Mouse (Mus musculus) forebrain, embryonic 11.5 days (tissue): ENCODE results near the gene Tmem176a. TPM values are rescaled to one million over a fixed set of nuclear protein-coding genes. Genes with fewer than 3 reads are reported as not detected.
"Not testable (repeated sequence)": the region's sequence is repeated elsewhere in the genome, so short reads cannot be mapped to it uniquely, and the experiment has no call there.

ENCODE experiments used
- ATAC-seq: fragments of 200-750 bp; cut with Nextera tagmentation; replicated peaks from 2 replicates; pipeline ENCODE4 v1.8.0; 2017; ENCODE audit warnings: moderate TSS enrichment; ENCODE audit not compliant: low FRiP score
- DNase-seq: peaks from one replicate; pipeline ENCODE4 v3.0.0-alpha.2; 2017; ENCODE audit warnings: low spot score
- H3K27ac ChIP-seq: fragments of 300-500 bp; sonication (generic); 2 replicates; pipeline ENCODE4 v1.5.1; 2014; ENCODE audit warnings: low read depth, low read length
- H3K27me3 ChIP-seq: fragments of 300-500 bp; sonication (generic); 2 replicates; pipeline ENCODE4 v1.6.1; 2014; ENCODE audit warnings: mild to moderate bottlenecking, low read length, mixed read lengths; ENCODE audit not compliant: control insufficient read depth, insufficient read depth
- H3K36me3 ChIP-seq: fragments of 300-500 bp; sonication (generic); 2 replicates; pipeline ENCODE4 v1.6.1; 2014; ENCODE audit warnings: mild to moderate bottlenecking, low read length, moderate library complexity, mixed read lengths; ENCODE audit not compliant: control insufficient read depth, insufficient read depth
- H3K4me1 ChIP-seq: fragments of 300-500 bp; sonication (generic); replicated peaks from 2 replicates; pipeline ENCODE4 v1.6.1; 2014; ENCODE audit warnings: low read length, mixed read lengths; ENCODE audit not compliant: control insufficient read depth, insufficient read depth
- H3K4me2 ChIP-seq: fragments of 300-500 bp; sonication (generic); 2 replicates; pipeline ENCODE4 v1.6.1; 2014; ENCODE audit warnings: low read depth, mild to moderate bottlenecking, low read length, moderate library complexity, mixed read lengths; ENCODE audit not compliant: severe bottlenecking
- H3K4me3 ChIP-seq: fragments of 300-500 bp; sonication (generic); 2 replicates; pipeline ENCODE4 v1.5.1; 2014; ENCODE audit warnings: low read depth, low read length
- H3K9ac ChIP-seq: fragments of 300-500 bp; sonication (generic); 2 replicates; pipeline ENCODE4 v1.6.1; 2014; ENCODE audit warnings: low read length
- H3K9me3 ChIP-seq: fragments of 300-500 bp; sonication (generic); 2 replicates; pipeline ENCODE4 v1.6.1; 2016; ENCODE audit warnings: low read length, mixed read lengths; ENCODE audit not compliant: control insufficient read depth
- WGBS: fragments of 180-500 bp; shearing (Covaris S2); extraction: QIAGEN DNeasy Blood & Tissue Kit; methylation state at CpG from one replicate; pipeline ENCODE4 v1.1.7; 2014; 5-methylcytosine and 5-hydroxymethylcytosine counted together
- polyA plus RNA-seq: library from polyadenylated mRNA; unstranded; fragments of >200 nt; fragmentation: Nextera tagmentation; extraction: Ambion mirVana; gene quantifications from 2 replicates; pipeline ENCODE4 v1.2.1, GENCODE M21; 2014

The Tmem176a gene
- polyA plus RNA-seq, 1 experiment from 2014 or later: 18.2 TPM

- not testable (repeated sequence) for H3K4me2 ChIP-seq, H3K27ac ChIP-seq, ATAC-seq, H3K9me3 ChIP-seq, H3K36me3 ChIP-seq, H3K4me3 ChIP-seq, DNase-seq, H3K9ac ChIP-seq, H3K4me1 ChIP-seq, H3K27me3 ChIP-seq
- WGBS: 89% methylated on average over 7 of the region's 7 CpGs
Observed at GRCm38 (mm10) chr6:48821991-48822785, 18.5 kb upstream of the Tmem176a start.

GRCm38 (mm10) chr6:48825016-48825415, 15.7 kb upstream of the Tmem176a start:
- no peaks in the 10 kb centered on the region for H3K9me3 ChIP-seq
- H3K27me3 ChIP-seq: no peaks in the 10 kb centered on the region
- H3K36me3 ChIP-seq: no peaks in the 10 kb centered on the region
- DNase-seq (no peak), ATAC-seq (no peak)
- no peak overlapping the region for H3K27ac ChIP-seq
- no peaks in the 10 kb centered on the region for H3K4me1 ChIP-seq
- H3K4me3 ChIP-seq: no peak overlapping the region
- no peak overlapping the region for H3K4me2 ChIP-seq
- 76% methylated on average over 7 of the region's 7 CpGs for WGBS
- H3K9ac ChIP-seq: no peak overlapping the region

- DNase-seq: no peak
- Histone ChIP-seq H3K36me3 (no peaks in the 10 kb centered on the region), H3K27ac (no peak overlapping the region), H3K4me1 (no peaks in the 10 kb centered on the region), H3K4me2 (no peak overlapping the region), H3K9ac (no peak overlapping the region), H3K4me3 (no peak overlapping the region), H3K27me3 (no peaks in the 10 kb centered on the region), H3K9me3 (no peaks in the 10 kb centered on the region)
- ATAC-seq: no peak
- 85% methylated on average over 1 of the region's 1 CpGs for WGBS
Observed at GRCm38 (mm10) chr6:48828976-48829375, 11.7 kb upstream of the Tmem176a start.

GRCm38 (mm10) chr6:48829651-48830050, 11.1 kb upstream of the Tmem176a start:
- no peak for ATAC-seq
- Histone ChIP-seq H3K4me3 (no peak overlapping the region), H3K4me1 (no peaks in the 10 kb centered on the region), H3K36me3 (no peaks in the 10 kb centered on the region), H3K27me3 (no peaks in the 10 kb centered on the region), H3K27ac (no peak overlapping the region), H3K9ac (no peak overlapping the region), H3K4me2 (no peak overlapping the region), H3K9me3 (no peaks in the 10 kb centered on the region)
- no peak for DNase-seq

- DNase-seq (no peak), ATAC-seq (no peak)
- Histone ChIP-seq H3K4me2 (no peak overlapping the region), H3K4me3 (no peak overlapping the region), H3K27ac (no peak overlapping the region), H3K9me3 (no peaks in the 10 kb centered on the region), H3K9ac (no peak overlapping the region), H3K27me3 (no peaks in the 10 kb centered on the region), H3K4me1 (no peaks in the 10 kb centered on the region), H3K36me3 (no peaks in the 10 kb centered on the region)
- 73% methylated on average over 1 of the region's 1 CpGs for WGBS
Observed at GRCm38 (mm10) chr6:48830241-48830640, 10.5 kb upstream of the Tmem176a start.

GRCm38 (mm10) chr6:48831141-48831540, 9.6 kb upstream of the Tmem176a start:
- no peak for ATAC-seq
- Histone ChIP-seq H3K9ac (no peak overlapping the region), H3K36me3 (no peaks in the 10 kb centered on the region), H3K4me1 (no peaks in the 10 kb centered on the region), H3K4me3 (no peak overlapping the region), H3K27ac (no peak overlapping the region), H3K27me3 (no peaks in the 10 kb centered on the region), H3K4me2 (no peak overlapping the region), H3K9me3 (no peaks in the 10 kb centered on the region)
- 89% methylated on average over 5 of the region's 5 CpGs for WGBS
- DNase-seq: no peak

- no peak for ATAC-seq
- H3K4me2 ChIP-seq: no peak overlapping the region
- no peaks in the 10 kb centered on the region for H3K27me3 ChIP-seq
- DNase-seq: no peak
- H3K4me1 ChIP-seq: no peaks in the 10 kb centered on the region
- 87% methylated on average over 1 of the region's 1 CpGs for WGBS
- H3K27ac ChIP-seq: no peak overlapping the region
- no peak overlapping the region for H3K4me3 ChIP-seq
- no peaks in the 10 kb centered on the region for H3K36me3 ChIP-seq
- no peak overlapping the region for H3K9ac ChIP-seq
- no peaks in the 10 kb centered on the region for H3K9me3 ChIP-seq
Observed at GRCm38 (mm10) chr6:48832426-48832825, 8.3 kb upstream of the Tmem176a start.

GRCm38 (mm10) chr6:48833515-48833914, 7.2 kb upstream of the Tmem176a start:
- WGBS: 95% methylated on average over 4 of the region's 4 CpGs
- Histone ChIP-seq H3K4me1 (no peaks in the 10 kb centered on the region), H3K4me3 (no peak overlapping the region), H3K27ac (no peak overlapping the region), H3K9me3 (no peaks in the 10 kb centered on the region), H3K4me2 (no peak overlapping the region), H3K36me3 (no peaks in the 10 kb centered on the region), H3K9ac (no peak overlapping the region), H3K27me3 (no peaks in the 10 kb centered on the region)
- DNase-seq (no peak), ATAC-seq (no peak)

- DNase-seq (no peak), ATAC-seq (no peak)
- H3K4me2 ChIP-seq: no peak overlapping the region
- no peak overlapping the region for H3K4me3 ChIP-seq
- WGBS: 84% methylated on average over 5 of the region's 5 CpGs
- no peak overlapping the region for H3K9ac ChIP-seq
- no peaks in the 10 kb centered on the region for H3K36me3 ChIP-seq
- no peaks in the 10 kb centered on the region for H3K4me1 ChIP-seq
- H3K27me3 ChIP-seq: no peaks in the 10 kb centered on the region
- no peak overlapping the region for H3K27ac ChIP-seq
- H3K9me3 ChIP-seq: no peaks in the 10 kb centered on the region
Observed at GRCm38 (mm10) chr6:48835241-48835640, 5.5 kb upstream of the Tmem176a start.
